Mouse (Mus musculus): ENCODE measurements around the gene Smco3. TPM values are rescaled to one million over a fixed set of nuclear protein-coding genes. Genes with fewer than 3 reads are reported as not detected.
"Not testable (repeated sequence)": the region's sequence is repeated elsewhere in the genome, so short reads cannot be mapped to it uniquely, and the experiment has no call there.

Smco3 gene
- total RNA-seq (2021) = 1 to 10 TPM; 4.2 to 4.4 TPM
- long read RNA-seq, experiment 1, transcript Smco3-201 (2 exons, 2,056 nt) = major isoform, 6 of 8 reads
- long read RNA-seq, experiment 1, partial matches to known transcripts = 0 of 8 reads
- long read RNA-seq, experiment 1, other reads (novel, unspliced or antisense) = 1 of 8 reads
- long read RNA-seq, experiment 2, transcript Smco3-201 (2 exons, 2,056 nt) = major isoform, 9 of 9 reads
- long read RNA-seq, experiment 2, partial matches to known transcripts = 0 of 9 reads
- long read RNA-seq, experiment 2, other reads (novel, unspliced or antisense) = 0 of 9 reads

- DNase-seq (ENCODE audit: extremely low spot score in 1 of 2, low spot score in 2 of 2) = no peak
- intact Hi-C loops (cut with DNase I) = loop anchor here (2.0 kb wide), 1 partner anchor 17 kb away; no protein-coding TSS in a partner anchor
- H3K27ac ChIP-seq = peak within 1 kb of the TSS; percentile 55; the same call in 1 of the 2 replicates
- peak within 1 kb of the TSS; percentile 28 for H3K4me3 ChIP-seq
- TF ChIP-seq CTCF (IDR thresholded peaks at IDR 0.05) = no peak
Measured at GRCm38 (mm10) chr6:136835352-136835751, at the start of gene Smco3. Smco3 (minus strand) TSS chr6:136835452.

GRCm38 (mm10) chr6:136884766-136885165 is 49.5 kb upstream of the Smco3 start:
- H3K4me3 ChIP-seq; H3K27ac ChIP-seq; DNase-seq (ENCODE audit: extremely low spot score in 1 of 2, low spot score in 2 of 2); intact Hi-C loops (cut with DNase I): not testable (repeated sequence)

- intact Hi-C loops (cut with DNase I) = no loop called here
- TF ChIP-seq CTCF (IDR thresholded peaks at IDR 0.05) = no peak
- no peak for DNase-seq (ENCODE audit: extremely low spot score in 1 of 2, low spot score in 2 of 2)
- no peak overlapping the region for H3K27ac ChIP-seq
- H3K4me3 ChIP-seq = no peak overlapping the region
Measured at GRCm38 (mm10) chr6:136883961-136884360, 48.7 kb upstream of the Smco3 start.

GRCm38 (mm10) chr6:136883431-136883915 is 48.2 kb upstream of the Smco3 start:
- intact Hi-C loops (cut with DNase I) = no loop called here
- Histone ChIP-seq H3K4me3 (no peak overlapping the region), H3K27ac (no peak overlapping the region)
- no peak for DNase-seq (ENCODE audit: extremely low spot score in 1 of 2, low spot score in 2 of 2)
- TF ChIP-seq CTCF (IDR thresholded peaks at IDR 0.05) = no peak

- TF ChIP-seq CTCF (IDR thresholded peaks at IDR 0.05) = no peak
Measured at GRCm38 (mm10) chr6:136881678-136882077, 46.4 kb upstream of the Smco3 start.

GRCm38 (mm10) chr6:136875670-136876069 is 40.4 kb upstream of the Smco3 start, which contains the start of gene Mgp:
Mgp (minus strand) TSS chr6:136875823.
- 0 out of 2 replicates have a peak within 1 kb of the TSS, but pooled peaks have one; percentile 3 for H3K4me3 ChIP-seq
- H3K27ac ChIP-seq = peak within 1 kb of the TSS; percentile 40; the same call in 1 of the 2 replicates
- intact Hi-C loops (cut with DNase I) = loop anchor here (5.0 kb wide), 1 partner anchor 37 kb away; no protein-coding TSS in a partner anchor
- TF ChIP-seq CTCF (IDR thresholded peaks at IDR 0.05) = no peak
- peak; percentile 24 to 68 for DNase-seq (ENCODE audit: extremely low spot score in 1 of 2, low spot score in 2 of 2)

More at GRCm38 (mm10) chr6:136881678-136882077, 46.4 kb upstream of the Smco3 start:
- H3K4me3 ChIP-seq = no peak overlapping the region
- intact Hi-C loops (cut with DNase I) = no loop called here
- DNase-seq (ENCODE audit: extremely low spot score in 1 of 2, low spot score in 2 of 2) = no peak
- H3K27ac ChIP-seq = no peak overlapping the region

GRCm38 (mm10) chr6:136874599-136874998 is 39.3 kb upstream of the Smco3 start:
- H3K27ac ChIP-seq = no peak overlapping the region
- 0 out of 2 replicates have a peak overlapping the region, but pooled peaks have one; percentile 3 for H3K4me3 ChIP-seq
- no peak for TF ChIP-seq CTCF (IDR thresholded peaks at IDR 0.05)
- intact Hi-C loops (cut with DNase I) = no loop called here
- peak in 1 of 2 experiments; percentile 26 for DNase-seq (ENCODE audit: extremely low spot score in 1 of 2, low spot score in 2 of 2)

- H3K4me3 ChIP-seq = no peak overlapping the region
- DNase-seq (ENCODE audit: extremely low spot score in 1 of 2, low spot score in 2 of 2) = no peak
- H3K27ac ChIP-seq = no peak overlapping the region
- no peak for TF ChIP-seq CTCF (IDR thresholded peaks at IDR 0.05)
- intact Hi-C loops (cut with DNase I) = no loop called here
Measured at GRCm38 (mm10) chr6:136868921-136869320, 33.7 kb upstream of the Smco3 start.

GRCm38 (mm10) chr6:136866150-136866549 is 30.9 kb upstream of the Smco3 start:
- H3K27ac ChIP-seq = no peak overlapping the region
- TF ChIP-seq CTCF (IDR thresholded peaks at IDR 0.05) = no peak
- H3K4me3 ChIP-seq = no peak overlapping the region
- intact Hi-C loops (cut with DNase I) = no loop called here
- DNase-seq (ENCODE audit: extremely low spot score in 1 of 2, low spot score in 2 of 2) = no peak

- intact Hi-C loops (cut with DNase I) = no loop called here
Measured at GRCm38 (mm10) chr6:136865360-136865759, 30.1 kb upstream of the Smco3 start.

GRCm38 (mm10) chr6:136861020-136861419 is 25.8 kb upstream of the Smco3 start:
- peak; percentile 74 for TF ChIP-seq CTCF (IDR thresholded peaks at IDR 0.05)
- DNase-seq (ENCODE audit: extremely low spot score in 1 of 2, low spot score in 2 of 2) = no peak
- Histone ChIP-seq H3K27ac (no peak overlapping the region), H3K4me3 (no peak overlapping the region)
- intact Hi-C loops (cut with DNase I) = loop anchor here (1.0 to 5.0 kb wide), 3 partner anchors 59 to 121 kb away; no protein-coding TSS in a partner anchor

More at GRCm38 (mm10) chr6:136865360-136865759, 30.1 kb upstream of the Smco3 start:
- H3K27ac ChIP-seq = no peak overlapping the region
- TF ChIP-seq CTCF (IDR thresholded peaks at IDR 0.05) = no peak
- no peak overlapping the region for H3K4me3 ChIP-seq
- no peak for DNase-seq (ENCODE audit: extremely low spot score in 1 of 2, low spot score in 2 of 2)

- H3K27ac ChIP-seq = no peak overlapping the region
- intact Hi-C loops (cut with DNase I) = loop anchor here (10.0 kb wide), 1 partner anchor 316 kb away; the partner anchor contains the start of gene Rerg
- no peak for TF ChIP-seq CTCF (IDR thresholded peaks at IDR 0.05)
- no peak for DNase-seq (ENCODE audit: extremely low spot score in 1 of 2, low spot score in 2 of 2)
- no peak overlapping the region for H3K4me3 ChIP-seq
Measured at GRCm38 (mm10) chr6:136858420-136858819, 23.2 kb upstream of the Smco3 start.
